Mouse (Mus musculus) intestine, embryonic 15.5 days (tissue): ENCODE data around the gene Herc2. TPM values are rescaled to one million over a fixed set of nuclear protein-coding genes. Genes with fewer than 3 reads are reported as not detected.

Experiments
- ATAC-seq: fragments of 200-750 bp; cut with Nextera tagmentation; 2 replicates; pipeline ENCODE4 v1.8.0; 2017; ENCODE audit warnings: moderate TSS enrichment, moderate library complexity
- H3K27ac ChIP-seq: fragments of 300-500 bp; sonication (generic); 2 replicates; pipeline ENCODE4 v1.5.1; 2015; ENCODE audit warnings: mild to moderate bottlenecking, inconsistent platforms
- H3K27me3 ChIP-seq: fragments of 300-500 bp; sonication (generic); replicated peaks from 2 replicates; pipeline ENCODE4 v1.6.1; 2015; ENCODE audit warnings: inconsistent platforms
- H3K36me3 ChIP-seq: fragments of 300-500 bp; sonication (generic); 2 replicates; pipeline ENCODE4 v1.6.1; 2015; ENCODE audit warnings: inconsistent platforms
- H3K4me1 ChIP-seq: fragments of 300-500 bp; sonication (generic); replicated peaks from 2 replicates; pipeline ENCODE4 v1.6.1; 2015; ENCODE audit warnings: inconsistent platforms
- H3K4me2 ChIP-seq: fragments of 300-500 bp; sonication (generic); replicated peaks from 2 replicates; pipeline ENCODE4 v1.6.1; 2015; ENCODE audit warnings: mild to moderate bottlenecking, inconsistent platforms
- H3K4me3 ChIP-seq: fragments of 300-500 bp; sonication (generic); replicated peaks from 2 replicates; pipeline ENCODE4 v1.5.1; 2015; ENCODE audit warnings: inconsistent platforms
- H3K9ac ChIP-seq: fragments of 300-500 bp; sonication (generic); 2 replicates; pipeline ENCODE4 v1.6.1; 2015; ENCODE audit warnings: inconsistent platforms
- H3K9me3 ChIP-seq: fragments of 300-500 bp; sonication (generic); 2 replicates; pipeline ENCODE4 v1.6.1; 2016; ENCODE audit warnings: inconsistent platforms
- WGBS: fragments of 180-500 bp; shearing (Covaris S2); methylation state at CpG from one replicate; pipeline ENCODE4 v1.1.7; 2015; 5-methylcytosine and 5-hydroxymethylcytosine counted together
- polyA plus RNA-seq: library from polyadenylated mRNA; unstranded; fragments of >200 nt; fragmentation: Nextera tagmentation; extraction: Ambion mirVana; gene quantifications from 2 replicates; pipeline ENCODE4 v1.2.1, GENCODE M21; 2015

Herc2 gene
- polyA plus RNA-seq, 1 experiment from 2014 or later: 17.6 TPM

DNA sequence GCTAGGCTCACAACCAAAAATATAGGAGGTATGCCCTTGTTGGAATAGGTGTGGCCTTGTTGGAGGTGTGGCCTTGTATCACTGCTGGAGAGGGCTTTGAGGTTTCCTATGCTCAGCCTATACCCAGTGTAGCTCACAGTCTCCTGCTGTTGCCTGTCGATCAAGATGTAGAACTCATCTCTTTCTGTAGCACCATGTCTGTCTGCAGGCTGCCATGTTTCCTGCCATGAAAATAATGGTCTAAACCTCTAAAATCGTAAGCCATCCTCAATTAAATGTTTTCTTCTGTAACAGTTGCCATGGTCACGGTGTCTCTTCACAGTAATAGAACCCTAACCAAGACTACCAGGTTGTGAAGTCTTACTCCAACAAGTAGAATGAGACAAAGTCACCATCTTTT, 26.4 kb upstream of the Herc2 start:
- no peaks in the 10 kb centered on the region for H3K27me3 ChIP-seq
- H3K4me1 ChIP-seq: no peaks in the 10 kb centered on the region
- H3K4me3 ChIP-seq: no peak overlapping the region
- H3K4me2 ChIP-seq: no peak overlapping the region
- ATAC-seq: no peak
- H3K9me3 ChIP-seq: no peaks in the 10 kb centered on the region
- no peaks in the 10 kb centered on the region for H3K36me3 ChIP-seq
- H3K27ac ChIP-seq: no peak overlapping the region
- 88% methylated on average over 3 of the region's 3 CpGs for WGBS
- no peak overlapping the region for H3K9ac ChIP-seq

DNA sequence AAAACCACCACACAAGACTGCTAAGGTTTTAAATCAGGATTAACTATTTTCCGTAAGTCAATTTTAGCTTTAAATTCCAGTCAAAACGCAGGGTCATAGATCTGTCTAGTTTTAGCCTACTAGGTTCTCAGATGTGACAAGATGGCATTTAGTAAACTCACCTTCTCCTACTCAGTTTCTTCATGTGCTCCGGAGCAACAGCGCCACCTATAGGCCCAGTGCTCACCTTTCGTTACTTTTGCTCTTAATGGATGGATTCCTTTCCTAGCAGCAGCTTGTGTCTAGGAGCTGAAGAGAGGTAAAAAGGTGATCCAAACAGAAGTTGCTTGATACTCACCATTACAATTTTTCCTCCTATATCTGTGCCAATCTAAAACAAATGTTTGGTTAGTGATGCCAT, 7.6 kb upstream of the Herc2 start:
- Histone ChIP-seq H3K27ac (no peak overlapping the region), H3K4me1 (no peaks in the 10 kb centered on the region), H3K4me2 (no peak overlapping the region), H3K27me3 (no peaks in the 10 kb centered on the region), H3K4me3 (no peak overlapping the region), H3K36me3 (no peaks in the 10 kb centered on the region), H3K9ac (no peak overlapping the region), H3K9me3 (no peaks in the 10 kb centered on the region)
- ATAC-seq: 0 out of 2 replicates have a peak, but pooled peaks have one; percentile 45
- WGBS: 11% methylated on average over 5 of the region's 5 CpGs

DNA sequence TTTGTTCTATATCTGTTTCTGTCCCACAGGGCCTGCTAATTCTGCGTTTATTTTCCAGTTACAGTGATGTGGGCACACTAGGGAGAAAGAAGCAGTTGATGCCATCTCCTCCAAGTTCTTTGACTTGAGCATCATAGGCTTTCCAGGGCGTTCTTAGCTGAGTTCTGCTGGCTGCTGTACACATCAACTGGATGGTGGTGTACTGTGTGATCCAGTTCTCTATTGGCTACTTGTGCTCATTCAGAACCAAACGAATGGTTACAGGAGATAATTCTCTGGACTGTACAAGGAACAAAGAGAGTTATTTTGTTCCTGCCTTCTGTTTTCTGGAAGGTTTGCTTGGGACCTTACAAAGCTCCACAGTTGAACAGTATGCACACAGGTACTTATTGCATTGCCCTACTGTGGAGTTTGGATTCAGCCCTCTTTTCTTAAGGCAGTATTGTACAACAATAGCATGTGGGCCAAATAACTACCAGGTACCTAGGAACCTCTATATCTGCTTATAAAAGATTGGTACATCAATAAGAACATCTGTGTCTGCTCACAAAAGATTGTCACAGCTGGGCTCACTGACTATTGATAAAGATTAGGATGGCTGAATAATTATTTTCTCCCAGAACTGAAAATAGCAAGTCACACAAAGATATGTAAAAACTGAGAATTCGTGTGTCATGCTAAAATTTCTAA, 6.3 kb upstream of the Herc2 start:
- no peaks in the 10 kb centered on the region for H3K4me1 ChIP-seq
- no peaks in the 10 kb centered on the region for H3K36me3 ChIP-seq
- H3K4me3 ChIP-seq: no peak overlapping the region
- no peaks in the 10 kb centered on the region for H3K27me3 ChIP-seq
- ATAC-seq: no peak
- no peak overlapping the region for H3K9ac ChIP-seq
- WGBS: 64% methylated on average over 4 of the region's 4 CpGs
- no peak overlapping the region for H3K27ac ChIP-seq
- no peaks in the 10 kb centered on the region for H3K9me3 ChIP-seq
- no peak overlapping the region for H3K4me2 ChIP-seq

DNA sequence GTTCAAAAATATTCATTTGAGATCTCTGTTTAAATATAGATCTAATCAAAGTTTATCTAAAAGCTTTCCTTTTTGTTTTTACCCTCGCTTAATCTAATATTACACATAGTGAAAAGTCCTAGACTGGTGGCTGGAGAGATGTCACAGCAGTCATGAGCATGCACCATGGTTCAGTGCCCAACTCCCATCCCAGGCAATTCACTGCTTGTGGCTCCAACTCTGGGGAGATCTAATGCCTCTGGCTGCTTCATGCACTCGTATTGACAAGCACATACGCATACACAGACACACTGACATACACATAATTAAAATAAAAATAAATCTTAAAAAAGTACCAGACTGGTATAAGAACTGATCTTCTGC, 5.7 kb upstream of the Herc2 start:
- H3K9ac ChIP-seq: no peak overlapping the region
- no peaks in the 10 kb centered on the region for H3K9me3 ChIP-seq
- no peaks in the 10 kb centered on the region for H3K36me3 ChIP-seq
- H3K4me2 ChIP-seq: no peak overlapping the region
- H3K27ac ChIP-seq: no peak overlapping the region
- no peak overlapping the region for H3K4me3 ChIP-seq
- no peaks in the 10 kb centered on the region for H3K27me3 ChIP-seq
- no peak for ATAC-seq
- 72% methylated on average over 3 of the region's 3 CpGs for WGBS
- H3K4me1 ChIP-seq: no peaks in the 10 kb centered on the region

DNA sequence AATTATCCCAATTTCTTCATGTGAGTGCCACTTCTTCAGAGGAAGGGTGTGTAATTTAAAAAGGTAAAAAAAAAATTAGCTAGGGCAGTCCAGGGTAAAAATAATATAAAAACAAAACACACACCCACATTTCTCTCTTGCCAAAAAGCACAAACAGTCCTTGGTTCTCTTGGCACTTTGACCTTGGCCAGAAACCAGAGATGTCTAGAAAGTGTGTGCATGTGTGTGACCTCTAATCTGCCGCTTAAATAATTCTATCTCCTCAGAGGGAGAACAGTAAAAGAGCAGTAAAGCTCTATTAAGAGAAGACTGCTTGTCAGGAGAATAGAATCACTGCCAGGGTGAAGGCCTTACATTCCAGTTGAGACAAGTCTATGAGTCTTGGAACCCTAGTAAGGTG, 2.8 kb upstream of the Herc2 start:
- H3K4me1 ChIP-seq: peaks cover 3% of the 10 kb centered on the region; the same call in 1 of the 2 replicates
- no peaks in the 10 kb centered on the region for H3K9me3 ChIP-seq
- no peak overlapping the region for H3K4me2 ChIP-seq
- no peaks in the 10 kb centered on the region for H3K27me3 ChIP-seq
- H3K9ac ChIP-seq: no peak overlapping the region
- no peaks in the 10 kb centered on the region for H3K36me3 ChIP-seq
- WGBS: 82% methylated on average over 1 of the region's 1 CpGs
- no peak overlapping the region for H3K27ac ChIP-seq
- ATAC-seq: no peak
- no peak overlapping the region for H3K4me3 ChIP-seq

DNA sequence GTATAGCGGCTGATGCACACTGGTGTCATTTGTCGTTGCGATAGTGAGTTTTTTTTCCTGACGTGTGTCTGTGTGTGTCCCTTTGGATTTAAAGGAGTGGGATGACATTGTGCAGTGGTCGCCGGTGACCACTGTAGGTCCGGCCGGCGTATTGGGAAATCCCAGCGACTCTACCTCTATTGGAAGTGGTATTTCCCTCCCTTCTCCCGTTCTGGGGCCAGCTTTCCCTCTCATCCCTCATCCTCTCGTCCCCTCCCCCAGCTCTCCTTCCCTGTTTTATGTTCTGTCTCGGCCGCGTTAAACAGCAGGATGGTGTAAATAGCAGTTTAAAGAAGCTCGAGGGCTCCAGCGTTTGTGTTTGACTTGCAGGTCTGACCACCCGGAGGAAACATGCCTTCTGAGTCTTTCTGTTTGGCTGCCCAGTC, 503 bp downstream of the Herc2 start:
- H3K27me3 ChIP-seq: no peaks in the 10 kb centered on the region
- no peaks in the 10 kb centered on the region for H3K9me3 ChIP-seq
- peak; percentile 50 for ATAC-seq
- H3K4me1 ChIP-seq: peaks cover 3% of the 10 kb centered on the region; the same call in 1 of the 2 replicates
- H3K4me2 ChIP-seq: peak overlapping the region; percentile 69
- peak overlapping the region; percentile 90 for H3K27ac ChIP-seq
- H3K9ac ChIP-seq: peak overlapping the region; percentile 76
- no peaks in the 10 kb centered on the region for H3K36me3 ChIP-seq
- under 1% methylated on average over 18 of the region's 18 CpGs for whole genome bisulfite sequencing
- peak overlapping the region; percentile 81 for H3K4me3 ChIP-seq

DNA sequence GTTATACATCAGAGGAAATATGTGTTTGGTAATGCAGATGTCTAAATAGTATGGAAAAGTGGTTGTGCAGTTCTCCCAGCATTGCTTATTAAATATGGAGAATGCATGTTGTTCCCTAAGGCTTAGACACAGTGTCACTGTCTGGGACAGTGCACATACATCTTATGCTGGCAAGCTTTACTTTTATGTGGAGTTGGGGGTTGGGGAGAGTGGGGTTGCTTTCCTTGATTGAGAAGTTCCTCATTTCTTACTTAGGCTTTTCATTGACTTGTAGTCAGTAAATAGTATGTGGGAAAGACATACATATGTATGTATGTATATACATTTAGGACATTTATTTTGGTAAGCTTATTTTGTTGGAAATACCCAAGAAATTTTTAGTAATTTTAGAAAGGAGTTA, 3.0 kb downstream of the Herc2 start:
- no peak overlapping the region for H3K27ac ChIP-seq
- H3K4me3 ChIP-seq: no peak overlapping the region
- no peaks in the 10 kb centered on the region for H3K9me3 ChIP-seq
- no peak overlapping the region for H3K4me2 ChIP-seq
- ATAC-seq: no peak
- H3K36me3 ChIP-seq: no peaks in the 10 kb centered on the region
- H3K9ac ChIP-seq: no peak overlapping the region
- no peaks in the 10 kb centered on the region for H3K27me3 ChIP-seq
- H3K4me1 ChIP-seq: peaks cover 3% of the 10 kb centered on the region; the same call in 1 of the 2 replicates

DNA sequence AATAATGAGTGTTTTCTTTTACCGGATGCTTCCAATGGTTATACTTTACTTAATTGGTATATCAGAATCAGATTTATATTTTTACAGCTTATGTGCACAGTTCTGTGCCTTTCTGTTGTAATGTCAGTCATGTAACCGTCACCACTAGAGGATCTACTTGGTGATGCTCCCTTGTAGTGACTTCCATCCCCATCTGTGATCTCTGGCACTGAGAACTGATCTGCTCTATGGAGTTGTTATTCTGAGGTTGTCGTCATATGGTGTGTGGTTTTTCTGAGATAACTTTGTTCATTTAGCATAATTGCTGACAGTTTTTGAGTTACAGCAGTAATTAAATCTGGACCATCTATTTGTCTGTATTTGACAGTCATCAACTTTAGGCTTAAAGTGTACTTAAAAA, 5.3 kb downstream of the Herc2 start:
- Histone ChIP-seq H3K4me2 (no peak overlapping the region), H3K4me1 (peaks cover 3% of the 10 kb centered on the region; the same call in 1 of the 2 replicates), H3K27me3 (no peaks in the 10 kb centered on the region), H3K27ac (no peak overlapping the region), H3K4me3 (no peak overlapping the region), H3K9me3 (no peaks in the 10 kb centered on the region), H3K9ac (no peak overlapping the region), H3K36me3 (no peaks in the 10 kb centered on the region)
- no peak for ATAC-seq
- WGBS: 88% methylated on average over 3 of the region's 3 CpGs

DNA sequence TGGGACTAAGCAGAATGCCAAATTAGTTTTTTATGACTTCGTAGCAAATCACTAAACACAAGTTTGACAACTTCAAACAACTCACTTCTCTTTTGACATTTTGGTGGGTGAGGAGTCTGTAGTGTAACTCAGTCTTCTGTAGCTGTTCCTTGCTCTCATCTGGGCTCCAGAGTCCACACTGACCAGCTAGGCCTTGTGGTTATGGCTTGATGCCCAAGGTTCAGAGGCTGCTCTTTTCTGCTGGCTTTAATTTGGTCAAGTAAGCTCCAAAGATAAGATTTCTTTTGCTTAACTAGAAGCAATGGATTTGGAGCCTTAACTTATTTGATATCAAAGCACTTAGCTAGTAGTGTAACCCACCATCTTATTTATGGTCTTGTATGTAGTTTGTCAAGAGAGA, 14.9 kb downstream of the Herc2 start:
- Histone ChIP-seq H3K27me3 (no peaks in the 10 kb centered on the region), H3K9me3 (no peaks in the 10 kb centered on the region), H3K27ac (no peak overlapping the region), H3K4me2 (no peak overlapping the region), H3K9ac (no peak overlapping the region), H3K36me3 (peaks cover 3% of the 10 kb centered on the region; the same call in 1 of the 2 replicates), H3K4me3 (no peak overlapping the region), H3K4me1 (no peaks in the 10 kb centered on the region)
- no peak for ATAC-seq
- WGBS: 93% methylated on average over 1 of the region's 1 CpGs

DNA sequence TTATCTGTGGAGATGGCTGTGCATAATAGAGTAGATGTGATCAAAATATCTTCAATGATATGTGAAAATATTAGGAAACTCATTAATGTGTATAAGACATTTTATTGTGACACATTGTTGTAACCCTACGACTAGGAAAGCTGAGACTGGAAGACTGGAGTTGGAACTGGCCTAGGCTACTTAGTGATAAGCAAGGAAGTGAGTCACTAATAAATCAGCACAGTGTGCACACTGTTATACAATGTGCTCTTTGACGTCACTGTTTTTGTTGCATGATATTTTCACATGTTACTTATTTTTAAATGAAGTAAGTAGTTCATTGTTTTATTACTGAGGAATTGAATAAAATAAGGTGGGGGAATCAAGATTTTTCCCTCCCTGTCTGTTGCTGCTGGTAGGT, 16.1 kb downstream of the Herc2 start:
- H3K27ac ChIP-seq: no peak overlapping the region
- H3K9ac ChIP-seq: no peak overlapping the region
- no peak overlapping the region for H3K4me3 ChIP-seq
- ATAC-seq: no peak
- 68% methylated on average over 2 of the region's 2 CpGs for WGBS
- no peaks in the 10 kb centered on the region for H3K27me3 ChIP-seq
- peaks cover 3% of the 10 kb centered on the region; the same call in 1 of the 2 replicates for H3K36me3 ChIP-seq
- H3K4me1 ChIP-seq: no peaks in the 10 kb centered on the region
- H3K9me3 ChIP-seq: no peaks in the 10 kb centered on the region
- H3K4me2 ChIP-seq: no peak overlapping the region

DNA sequence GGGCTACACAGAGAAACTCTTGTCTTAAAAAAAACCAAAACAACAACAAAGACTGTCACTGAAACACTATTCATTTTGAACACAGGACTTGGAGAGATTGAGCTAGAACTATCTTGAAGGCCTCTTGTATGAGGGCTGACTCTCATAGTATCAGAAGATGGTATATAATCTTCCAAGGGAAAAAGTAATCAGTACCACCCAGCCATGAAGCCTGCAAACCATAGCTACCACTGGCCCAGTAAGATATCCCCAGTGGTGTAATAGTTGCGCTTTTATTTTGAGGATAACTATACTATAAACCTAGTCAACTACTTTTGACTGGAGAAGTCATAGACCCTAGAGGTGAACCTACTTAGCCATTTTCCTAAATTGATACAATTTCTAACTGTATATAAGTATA, 16.6 kb downstream of the Herc2 start:
- WGBS: 92% methylated on average over 1 of the region's 1 CpGs
- no peaks in the 10 kb centered on the region for H3K9me3 ChIP-seq
- H3K9ac ChIP-seq: no peak overlapping the region
- no peak overlapping the region for H3K4me2 ChIP-seq
- H3K27me3 ChIP-seq: no peaks in the 10 kb centered on the region
- H3K36me3 ChIP-seq: peaks cover 3% of the 10 kb centered on the region; the same call in 1 of the 2 replicates
- H3K4me3 ChIP-seq: no peak overlapping the region
- H3K27ac ChIP-seq: no peak overlapping the region
- no peak for ATAC-seq
- no peaks in the 10 kb centered on the region for H3K4me1 ChIP-seq

DNA sequence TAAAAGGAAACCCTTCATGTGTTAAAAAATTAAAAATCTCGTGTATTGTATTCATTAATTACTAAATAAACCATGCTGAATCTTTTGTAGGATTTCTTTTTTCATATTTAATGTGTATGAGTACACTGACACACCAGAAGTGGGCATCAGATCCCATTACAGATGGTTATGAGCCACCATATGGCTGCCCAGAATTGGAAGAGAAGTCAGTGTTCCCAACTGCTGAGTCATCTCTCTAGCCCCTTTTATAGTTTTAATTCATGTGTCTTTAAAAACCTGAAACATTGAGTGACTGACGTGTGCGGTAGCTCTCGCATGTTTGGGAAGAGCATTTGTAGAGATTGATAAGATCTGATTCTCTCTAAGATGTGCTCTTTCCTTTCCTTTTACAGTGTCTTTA, 21.7 kb downstream of the Herc2 start:
- Histone ChIP-seq H3K4me3 (no peak overlapping the region), H3K9me3 (no peaks in the 10 kb centered on the region), H3K4me2 (no peak overlapping the region), H3K4me1 (no peaks in the 10 kb centered on the region), H3K9ac (no peak overlapping the region), H3K27ac (no peak overlapping the region), H3K36me3 (no peaks in the 10 kb centered on the region; the same call in 1 of the 2 replicates), H3K27me3 (no peaks in the 10 kb centered on the region)
- ATAC-seq: no peak
- WGBS: 92% methylated on average over 4 of the region's 4 CpGs

DNA sequence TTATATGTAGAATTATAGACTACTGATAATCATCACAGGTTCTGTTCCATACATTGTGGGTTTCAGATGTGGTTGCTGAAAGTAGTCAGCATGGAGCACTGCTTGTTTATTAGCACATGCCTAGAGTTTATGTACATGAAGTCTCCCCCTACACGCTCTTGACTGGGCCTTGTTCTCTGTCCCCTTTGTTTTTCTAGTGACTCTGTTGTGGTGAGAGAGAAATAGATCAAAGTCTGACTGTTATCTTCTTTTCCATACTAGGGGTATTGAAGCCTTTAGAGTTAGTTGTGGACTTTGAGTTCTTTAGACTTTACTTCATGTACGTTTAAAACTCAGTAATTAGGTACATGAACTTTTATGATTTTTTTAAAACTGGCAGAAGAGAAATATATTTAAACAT, 33.0 kb downstream of the Herc2 start:
- no peaks in the 10 kb centered on the region for H3K4me1 ChIP-seq
- no peaks in the 10 kb centered on the region for H3K27me3 ChIP-seq
- no peak overlapping the region for H3K27ac ChIP-seq
- no peaks in the 10 kb centered on the region for H3K9me3 ChIP-seq
- peaks cover 4% of the 10 kb centered on the region; the same call in 1 of the 2 replicates for H3K36me3 ChIP-seq
- H3K4me3 ChIP-seq: no peak overlapping the region
- no peak overlapping the region for H3K9ac ChIP-seq
- ATAC-seq: peak; percentile 92
- H3K4me2 ChIP-seq: no peak overlapping the region
- WGBS: 62% methylated on average over 2 of the region's 2 CpGs
